Mouse (Mus musculus): ENCODE data around the gene Fut8. TPM values are rescaled to one million over a fixed set of nuclear protein-coding genes. Genes with fewer than 3 reads are reported as not detected.
"Not testable (repeated sequence)": the region's sequence is repeated elsewhere in the genome, so short reads cannot be mapped to it uniquely, and the experiment has no call there.

Gene Fut8
- total RNA-seq, 2 experiments from 2014 or later, result 18.4 to 24.4 TPM

GRCm38 (mm10) chr12:77483180-77483855, 245.4 kb downstream of the Fut8 start:
- no peak for ATAC-seq (replicated peaks; ENCODE audit: low FRiP score, poor library complexity, severe bottlenecking)

DNA sequence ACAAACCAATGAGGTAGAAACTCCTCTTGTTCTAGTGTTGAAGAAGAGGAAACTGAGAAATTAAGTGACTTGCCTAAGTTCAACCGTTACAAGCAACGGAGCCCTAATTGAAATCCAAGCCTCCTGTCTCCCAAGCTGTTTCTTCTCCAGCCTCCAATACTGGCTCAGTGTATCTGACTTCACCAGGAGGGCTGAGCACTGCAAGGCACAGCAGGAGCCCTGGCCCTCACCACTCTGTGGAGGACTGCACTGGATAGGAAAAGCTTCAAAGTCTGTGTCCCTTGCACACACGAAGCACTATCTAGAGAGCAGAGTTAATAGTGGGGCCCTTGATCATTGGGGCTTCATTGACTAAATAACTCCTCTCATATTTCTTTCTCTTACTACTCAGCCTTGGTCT, 246.8 kb downstream of the Fut8 start:
- no peak for ATAC-seq (replicated peaks; ENCODE audit: low FRiP score, poor library complexity, severe bottlenecking)

DNA sequence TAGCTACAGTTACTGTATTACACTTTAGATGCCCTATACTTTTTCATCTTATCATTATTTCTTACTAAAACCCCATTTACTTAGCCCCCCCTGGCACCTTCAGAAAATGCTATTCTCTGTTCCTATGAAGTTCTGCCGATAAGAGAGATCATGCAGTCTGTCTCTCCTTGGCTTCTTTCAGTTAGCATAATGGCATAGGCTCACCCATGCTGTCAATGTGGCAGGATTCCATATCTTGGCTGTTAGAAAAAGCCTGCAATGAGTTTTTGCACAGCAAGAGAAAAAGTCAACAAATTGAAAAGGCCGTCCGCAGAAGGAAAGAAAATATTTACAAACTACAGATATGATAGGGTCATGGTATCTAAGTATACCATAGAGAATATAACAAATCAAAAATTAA, 253.6 kb downstream of the Fut8 start:
- ATAC-seq (replicated peaks; ENCODE audit: low FRiP score, poor library complexity, severe bottlenecking), result no peak

DNA sequence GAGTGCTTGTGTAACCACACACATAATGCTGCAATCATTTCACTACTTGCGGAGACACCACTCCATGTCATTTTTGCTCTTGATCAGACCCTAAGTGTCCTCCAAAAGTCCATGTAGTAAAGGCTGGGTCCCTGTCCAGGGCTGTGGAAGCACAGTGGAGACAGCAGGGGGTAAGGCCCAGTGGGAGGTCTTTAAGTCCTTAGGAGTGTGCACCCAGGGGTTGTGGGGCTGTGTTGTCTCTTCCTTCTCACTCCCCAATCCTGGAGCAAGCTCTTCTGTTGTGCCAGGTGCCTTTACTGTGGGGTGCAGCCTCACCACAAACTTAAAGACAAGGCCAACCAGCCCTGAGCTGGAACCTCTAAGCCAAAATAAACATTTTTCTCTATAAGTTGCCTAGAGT, 257.9 kb downstream of the Fut8 start:
- no peak for ATAC-seq (replicated peaks; ENCODE audit: low FRiP score, poor library complexity, severe bottlenecking)

GRCm38 (mm10) chr12:77498153-77498552, 260.2 kb downstream of the Fut8 start:
- no peak for ATAC-seq (replicated peaks; ENCODE audit: low FRiP score, poor library complexity, severe bottlenecking)

DNA sequence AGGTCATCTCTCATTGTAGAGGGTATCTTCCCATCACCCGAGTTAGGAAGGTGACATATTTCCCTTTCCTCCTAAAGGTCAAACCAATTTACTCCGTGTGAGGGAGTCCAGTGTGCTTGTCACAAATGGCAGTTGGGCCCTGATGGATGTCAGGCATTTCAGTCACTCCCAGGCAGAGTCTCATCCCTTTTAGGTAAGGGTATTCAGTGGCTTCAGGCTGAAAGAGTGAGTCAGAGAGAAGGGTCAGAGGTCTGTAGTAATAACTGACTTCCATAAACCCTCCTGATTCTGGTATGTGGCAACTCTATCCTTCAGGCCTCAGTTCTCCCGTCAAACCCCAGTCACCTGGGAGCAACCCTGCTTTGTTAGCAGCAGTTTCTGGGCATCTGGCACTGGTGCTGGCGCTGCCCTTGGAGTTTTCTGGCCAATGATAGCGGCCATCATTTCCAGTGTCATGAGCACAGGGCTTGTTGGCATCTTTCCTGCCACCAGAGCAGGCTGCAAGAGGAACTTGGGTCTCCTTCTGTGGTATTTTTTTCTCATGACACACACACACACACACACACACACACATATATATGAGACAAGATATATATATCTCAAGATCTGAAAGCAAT, 262.6 kb downstream of the Fut8 start:
- ATAC-seq (replicated peaks; ENCODE audit: low FRiP score, poor library complexity, severe bottlenecking), result no peak

DNA sequence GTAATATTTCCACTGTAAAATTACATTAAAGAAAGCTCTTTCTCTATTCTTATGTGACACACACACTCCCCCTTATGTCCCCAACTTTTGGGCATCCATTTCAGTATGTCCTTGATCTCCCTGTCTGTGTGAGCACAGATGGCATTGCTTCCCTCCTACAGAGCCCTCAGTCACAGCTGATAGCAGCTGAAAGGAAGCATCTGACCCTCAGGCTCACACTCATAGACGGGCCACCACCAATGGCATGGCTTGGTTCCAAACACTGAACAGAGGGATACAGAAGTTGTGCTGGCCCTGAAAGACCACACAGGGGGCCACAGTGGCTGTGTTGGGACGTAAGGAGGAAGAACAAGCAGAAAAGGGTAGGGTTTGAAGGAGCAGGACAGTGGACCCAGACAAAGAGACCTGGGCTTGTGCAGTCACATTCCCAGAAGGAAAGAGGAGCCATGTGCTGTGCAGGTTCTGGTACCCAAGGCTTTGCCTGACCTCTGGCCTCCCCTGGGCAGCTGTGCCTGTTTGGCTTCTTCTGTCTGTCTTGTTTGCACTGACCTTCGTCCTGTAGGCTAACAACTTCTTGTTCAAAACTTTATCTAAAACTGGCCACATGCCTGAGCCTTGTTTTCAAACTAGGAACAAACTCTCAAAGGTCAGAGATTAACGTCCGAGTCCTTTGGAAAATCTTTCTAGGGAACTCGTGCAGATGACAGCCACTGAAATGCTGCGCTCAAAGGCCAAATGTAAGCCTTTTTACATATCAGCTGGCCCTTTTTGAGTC, 263.7 kb downstream of the Fut8 start:
- no peak for ATAC-seq (replicated peaks; ENCODE audit: low FRiP score, poor library complexity, severe bottlenecking)

- ATAC-seq (replicated peaks; ENCODE audit: low FRiP score, poor library complexity, severe bottlenecking), result no peak
These were observed 264.3 kb downstream of the Fut8 start for GRCm38 (mm10) chr12:77502243-77502642.

DNA sequence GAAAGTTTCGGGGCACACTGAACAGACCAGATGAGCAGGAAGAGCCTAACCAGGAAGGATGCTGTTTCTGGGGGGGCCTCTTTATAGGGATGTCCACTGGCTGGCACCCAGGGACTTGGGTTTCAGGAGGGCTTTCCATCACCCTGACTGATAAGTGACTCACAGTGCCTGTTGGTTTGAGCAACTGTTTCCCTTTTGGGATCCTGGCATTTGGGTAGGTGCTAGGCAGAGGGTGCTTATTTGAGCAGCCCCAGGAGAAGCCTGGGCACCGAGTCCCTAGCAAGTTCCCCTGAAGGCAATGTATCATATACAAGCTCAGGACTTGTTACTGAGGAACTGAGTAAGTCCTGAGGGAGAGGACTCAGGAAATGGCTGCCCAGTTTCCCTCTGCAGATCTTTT, 267.5 kb downstream of the Fut8 start:
- ATAC-seq (replicated peaks; ENCODE audit: low FRiP score, poor library complexity, severe bottlenecking), result no peak

DNA sequence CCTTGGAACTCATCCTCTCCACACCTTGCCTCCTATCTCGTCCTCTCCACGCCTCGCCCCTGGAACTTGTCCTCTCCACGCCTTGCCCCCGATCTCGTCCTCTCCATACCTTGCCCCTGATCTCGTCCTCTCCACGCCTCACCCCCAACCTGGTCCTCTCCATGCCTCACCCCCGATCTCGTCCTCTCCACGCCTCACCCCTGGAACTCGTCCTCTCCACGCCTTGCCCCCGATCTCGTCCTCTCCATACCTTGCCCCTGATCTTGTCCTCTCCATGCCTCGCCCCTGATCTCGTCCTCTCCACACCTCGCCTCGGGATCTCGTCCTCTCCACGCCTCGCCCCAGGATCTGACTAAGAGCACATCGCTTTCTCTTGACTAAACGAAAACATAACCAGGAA, 269.8 kb downstream of the Fut8 start:
- ATAC-seq (replicated peaks; ENCODE audit: low FRiP score, poor library complexity, severe bottlenecking), result no peak

- no peak for ATAC-seq (replicated peaks; ENCODE audit: low FRiP score, poor library complexity, severe bottlenecking)
These were observed 272.8 kb downstream of the Fut8 start for GRCm38 (mm10) chr12:77510758-77511157.

- ATAC-seq (replicated peaks; ENCODE audit: low FRiP score, poor library complexity, severe bottlenecking), result no peak
These were observed 273.3 kb downstream of the Fut8 start for GRCm38 (mm10) chr12:77511206-77511605.

GRCm38 (mm10) chr12:77511631-77512030, 273.7 kb downstream of the Fut8 start:
- ATAC-seq (replicated peaks; ENCODE audit: low FRiP score, poor library complexity, severe bottlenecking), result no peak

DNA sequence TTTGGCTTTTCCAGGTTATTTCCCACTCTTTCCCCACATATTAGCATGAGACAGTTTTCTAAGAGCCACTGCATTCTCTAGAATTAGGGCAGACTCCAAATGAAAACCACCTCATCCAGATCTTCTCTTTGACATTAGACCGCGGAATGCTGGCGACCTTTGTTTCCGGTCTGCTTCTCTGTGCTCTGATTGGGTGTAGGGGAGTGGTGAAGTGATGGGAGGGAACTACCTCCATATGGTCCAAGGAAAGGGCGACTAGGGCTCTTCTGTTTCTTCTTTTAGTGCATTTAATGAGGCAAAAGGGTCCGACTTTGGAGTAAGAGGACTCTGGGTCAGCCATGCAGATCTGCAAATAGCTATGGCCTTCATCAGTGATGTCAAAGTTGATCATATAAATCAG, 278.9 kb downstream of the Fut8 start:
- ATAC-seq (replicated peaks; ENCODE audit: low FRiP score, poor library complexity, severe bottlenecking), result no peak

- no peak for ATAC-seq (replicated peaks; ENCODE audit: low FRiP score, poor library complexity, severe bottlenecking)
These were observed 279.8 kb downstream of the Fut8 start for GRCm38 (mm10) chr12:77517691-77518090.

DNA sequence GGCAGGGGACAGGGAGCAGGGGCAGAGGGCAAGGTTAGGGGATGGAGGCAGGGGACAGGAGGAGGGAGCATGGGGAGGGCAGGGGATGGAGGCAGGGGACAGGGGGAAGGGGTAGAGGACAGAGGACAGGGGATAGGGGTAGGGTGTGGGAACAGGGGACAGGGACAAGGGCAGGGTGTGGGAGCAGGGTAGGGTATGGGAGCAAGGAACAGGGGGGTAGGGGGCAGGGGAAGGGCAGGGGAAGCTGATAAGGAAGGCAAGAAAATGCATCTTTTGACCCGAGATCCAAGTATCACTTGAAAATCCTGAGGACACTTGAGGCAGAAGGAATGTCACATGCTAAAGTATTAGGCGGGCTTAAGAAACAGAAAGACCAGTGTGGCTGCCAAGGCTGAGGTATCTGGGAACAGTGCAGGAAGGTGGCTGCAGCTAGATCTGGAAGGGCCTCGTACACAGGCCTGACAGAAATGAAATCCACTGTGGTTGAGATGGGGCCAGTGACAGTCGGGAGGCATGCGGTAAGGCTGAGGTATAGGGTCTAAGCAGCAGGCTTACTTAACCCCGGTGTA, 281.7 kb downstream of the Fut8 start:
- ATAC-seq (replicated peaks; ENCODE audit: low FRiP score, poor library complexity, severe bottlenecking), result no peak

DNA sequence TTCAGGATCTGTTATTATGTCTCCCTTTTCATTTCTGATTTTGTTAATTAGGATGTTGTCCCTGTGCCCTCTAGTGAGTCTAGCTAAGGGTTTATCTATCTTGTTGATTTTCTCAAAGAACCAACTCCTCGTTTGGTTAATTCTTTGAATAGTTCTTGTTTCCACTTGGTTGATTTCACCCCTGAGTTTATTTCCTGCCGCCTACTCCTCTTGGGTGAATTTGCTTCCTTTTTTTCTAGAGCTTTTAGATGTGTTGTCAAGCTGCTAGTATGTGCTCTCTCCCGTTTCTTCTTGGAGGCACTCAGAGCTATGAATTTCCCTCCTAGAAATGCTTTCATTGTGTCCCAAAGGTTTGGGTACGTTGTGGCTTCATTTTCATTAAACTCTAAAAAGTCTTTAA, 286.1 kb downstream of the Fut8 start:
- ATAC-seq (replicated peaks; ENCODE audit: low FRiP score, poor library complexity, severe bottlenecking), result not testable (repeated sequence)

All from erythroblast, adult 5-6 weeks (primary cell).